Mouse (Mus musculus) CH12.LX (cell line): ENCODE data around the gene Fam72a. TPM values are rescaled to one million over a fixed set of nuclear protein-coding genes. Genes with fewer than 3 reads are reported as not detected.
A peak's percentile ranks its signal among the peaks of the same experiment; 100 is the strongest.

Source experiments
- DNase-seq: peaks from one replicate; pipeline ENCODE4 v3.0.0-alpha.2; 2013; ENCODE audit errors: extremely low read depth
- H3K27ac ChIP-seq: 2 replicates; pipeline ENCODE4 v1.5.1; 2012; ENCODE audit warnings: low read depth, mild to moderate bottlenecking, control low read depth, moderate library complexity; ENCODE audit not compliant: insufficient read depth
- H3K27me3 ChIP-seq: replicated peaks from 2 replicates; pipeline ENCODE3; 2012; ENCODE audit warnings: inconsistent platforms
- H3K36me3 ChIP-seq, 2 experiments: replicated peaks in 1 of 2; 2 replicates each; pipeline versions ENCODE3 to v1.6.1; 2012; ENCODE audit warnings: inconsistent platforms in 1 of 2, low read length in 1 of 2, mild to moderate bottlenecking in 1 of 2, mixed read lengths in 1 of 2, moderate library complexity in 1 of 2; ENCODE audit not compliant: control insufficient read depth in 1 of 2, insufficient read depth in 1 of 2
- H3K4me1 ChIP-seq, 2 experiments: 2 replicates each; pipeline ENCODE4 v1.6.1; 2012; ENCODE audit warnings: inconsistent platforms in 1 of 2, moderate library complexity in 1 of 2; ENCODE audit not compliant: insufficient read depth in 2 of 2, control insufficient read depth in 1 of 2
- H3K4me2 ChIP-seq: 2 replicates; pipeline ENCODE4 v1.6.1; 2012; ENCODE audit warnings: low read depth, mild to moderate bottlenecking, control low read depth; ENCODE audit not compliant: poor library complexity, insufficient read depth, severe bottlenecking
- H3K4me3 ChIP-seq, 3 experiments: fragments of 150-350 bp in 1 of 3; sonication (generic) in 1 of 3; replicated peaks in 1 of 3; 2 replicates each; pipeline versions ENCODE3 to v1.5.1; 2011 to 2012; ENCODE audit warnings: low read depth in 2 of 3, low read length in 2 of 3, mild to moderate bottlenecking in 2 of 3, moderate library complexity in 2 of 3, control low read depth in 1 of 3, improper control_type of control experiment in 1 of 3, inconsistent platforms in 1 of 3, mixed read lengths in 1 of 3; ENCODE audit not compliant: poor library complexity in 1 of 3
- H3K79me2 ChIP-seq: replicated peaks from 2 replicates; pipeline ENCODE4 v1.6.1; 2012; ENCODE audit warnings: mild to moderate bottlenecking, moderate library complexity; ENCODE audit not compliant: control insufficient read depth, poor library complexity, insufficient read depth, severe bottlenecking; ENCODE audit errors: extremely low read depth
- H3K9ac ChIP-seq: 2 replicates; pipeline ENCODE4 v1.6.1; 2012; ENCODE audit warnings: low read depth, mild to moderate bottlenecking, control low read depth, moderate library complexity; ENCODE audit not compliant: insufficient read depth
- H3K9me3 ChIP-seq: replicated peaks from 2 replicates; pipeline ENCODE3; 2012; ENCODE audit warnings: low read length, inconsistent platforms, mixed read lengths
- BHLHE40 ChIP-seq: IDR thresholded peaks from 2 replicates; pipeline ENCODE4 v1.6.1; 2011; ENCODE audit warnings: mild to moderate bottlenecking, low read depth, low read length, improper control_type of control experiment
- CHD2 ChIP-seq: IDR thresholded peaks from 2 replicates; pipeline ENCODE4 v1.6.1; 2011; ENCODE audit warnings: low read length, improper control_type of control experiment
- EP300 ChIP-seq: IDR thresholded peaks from 2 replicates; pipeline ENCODE4 v1.6.1; 2011; ENCODE audit warnings: low read length, improper control_type of control experiment
- ETS1 ChIP-seq: conservative IDR thresholded peaks from 2 replicates; pipeline ENCODE4 v1.6.1; 2012; ENCODE audit warnings: low read depth, mild to moderate bottlenecking, inconsistent platforms, low read length, improper control_type of control experiment, moderate library complexity
- GABPA ChIP-seq: IDR thresholded peaks from 2 replicates; pipeline ENCODE4 v1.6.1; 2012; ENCODE audit warnings: low read depth, low read length, improper control_type of control experiment, inconsistent platforms; ENCODE audit not compliant: insufficient replicate concordance
- IRF4 ChIP-seq: IDR thresholded peaks from 2 replicates; pipeline ENCODE4 v1.6.1; 2014; ENCODE audit warnings: low read depth, mild to moderate bottlenecking, inconsistent platforms, low read length, improper control_type of control experiment
- MAX ChIP-seq: IDR thresholded peaks from 2 replicates; pipeline ENCODE4 v1.6.1; 2011; ENCODE audit warnings: low read length, improper control_type of control experiment
- MAZ ChIP-seq: IDR thresholded peaks from 2 replicates; pipeline ENCODE4 v1.6.1; 2012; ENCODE audit warnings: low read depth, mild to moderate bottlenecking, inconsistent platforms, low read length, improper control_type of control experiment, moderate library complexity
- MXI1 ChIP-seq: IDR thresholded peaks from 2 replicates; pipeline ENCODE4 v1.6.1; 2011; ENCODE audit warnings: mild to moderate bottlenecking, low read depth, low read length, improper control_type of control experiment
- MYC ChIP-seq: IDR thresholded peaks from 2 replicates; pipeline ENCODE4 v1.6.1; 2011; ENCODE audit warnings: low read depth, mild to moderate bottlenecking, improper control_type of control experiment, low read length
- PAX5 ChIP-seq: IDR thresholded peaks from 2 replicates; pipeline ENCODE4 v1.6.1; 2012; ENCODE audit warnings: low read length, inconsistent platforms, mixed read lengths
- SIN3A ChIP-seq: IDR thresholded peaks from 2 replicates; pipeline ENCODE4 v1.6.1; 2012; ENCODE audit warnings: low read length, improper control_type of control experiment, inconsistent platforms
- TBP ChIP-seq: conservative IDR thresholded peaks from 2 replicates; pipeline ENCODE4 v1.6.1; 2011; ENCODE audit warnings: low read depth, low read length, improper control_type of control experiment
- TCF12 ChIP-seq: IDR thresholded peaks from 2 replicates; pipeline ENCODE4 v1.6.1; 2014; ENCODE audit warnings: low read depth, mild to moderate bottlenecking, inconsistent platforms, low read length, improper control_type of control experiment
- dilution Hi-C: fragments of 300-500 bp; cut with MboI; formaldehyde crosslinking; loops from 2 replicates; pipeline ENCODE4 v1.14.3; 2020; ENCODE audit warnings: low sequenced_read_pairs; ENCODE audit not compliant: extremely low pct_unique_long_range_greater_than_20kb, extremely low pct_ligation_motif_present
- in situ Hi-C: fragments of 300-500 bp; cut with MboI; formaldehyde crosslinking; loops from 3 replicates; pipeline ENCODE4 v1.14.3; 2019; ENCODE audit warnings: low sequenced_read_pairs, low pct_ligation_motif_present, low pct_unique_long_range_greater_than_20kb, mixed read lengths
- polyA plus RNA-seq: library from polyadenylated mRNA; unstranded; fragments of >175 nt; gene quantifications from 2 replicates; pipeline ENCODE4 v1.2.1, GENCODE M21; 2012; ENCODE audit warnings: low read depth; ENCODE audit not compliant: insufficient read length
- total RNA-seq, 2 experiments: library from RNA; depleted of rRNA; stranded (reverse); fragments of 300-350 nt in 1 of 2; fragments of >200 nt in 1 of 2; gene quantifications; 2 replicates each; pipeline ENCODE4 v1.2.3; 2012 to 2014

The Fam72a gene
- total and polyA plus RNA-seq, 3 experiments = 10.5 to 22.4 (median 19.1) TPM

GRCm38 (mm10) chr1:131523794-131524193 is 3.9 kb upstream of the Fam72a start:
- Histone ChIP-seq H3K79me2 (peaks cover 57% of the 10 kb centered on the region), H3K4me3 (peak overlapping the region; percentile 68 to 90 (median 86)), H3K9ac (peak overlapping the region; percentile 56), H3K4me1 (peaks cover 3 to 47% of the 10 kb centered on the region in 2 experiments), H3K36me3 (peaks cover 0 to 7% of the 10 kb centered on the region in 2 experiments), H3K27ac (no peak overlapping the region)
- no peak for DNase-seq
- in situ Hi-C loops (no loop called here), dilution Hi-C loops (no loop called here)
- TF ChIP-seq MAX (peak; percentile 16; the same call in 1 of the 2 replicates), MAZ (no peak), GABPA (no peak), PAX5 (no peak), EP300 (peak; percentile 6; the same call in 1 of the 2 replicates), TCF12 (no peak), MYC (0 out of 2 replicates have a peak, but pooled peaks have one; percentile 35), TBP (no peak), ETS1 (no peak), MXI1 (peak; percentile 74), SIN3A (peak; percentile 57; the same call in 1 of the 2 replicates), IRF4 (no peak)
- TF ChIP-seq, all 38 proteins: peak for 5
- no peaks in the 10 kb centered on the region for H3K9me3 ChIP-seq
- peak overlapping the region; percentile 91 for H3K4me2 ChIP-seq
- no peaks in the 10 kb centered on the region for H3K27me3 ChIP-seq

GRCm38 (mm10) chr1:131525101-131525585 is 2.6 kb upstream of the Fam72a start:
- no peaks in the 10 kb centered on the region for H3K9me3 ChIP-seq
- peaks cover 0 to 3% of the 10 kb centered on the region in 2 experiments for H3K36me3 ChIP-seq
- H3K79me2 ChIP-seq = peaks cover 62% of the 10 kb centered on the region
- H3K4me3 ChIP-seq = peak overlapping the region; percentile 68 to 90 (median 86)
- peak overlapping the region; percentile 91 for H3K4me2 ChIP-seq
- TF ChIP-seq CHD2 (0 out of 2 replicates have a peak, but pooled peaks have one; percentile 1), BHLHE40 (no peak)
- DNase-seq = peak; percentile 39
- H3K4me1 ChIP-seq = peaks cover 3 to 41% of the 10 kb centered on the region in 2 experiments
- dilution Hi-C loops (no loop called here), in situ Hi-C loops (no loop called here)
- H3K27me3 ChIP-seq = no peaks in the 10 kb centered on the region
- H3K9ac ChIP-seq = peak overlapping the region; percentile 56
- no peak overlapping the region for H3K27ac ChIP-seq
